Mouse (Mus musculus): ENCODE results near the gene Dnaaf3. TPM values are rescaled to one million over a fixed set of nuclear protein-coding genes. Genes with fewer than 3 reads are reported as not detected.

Dnaaf3 gene
- polyA plus RNA-seq, 1 experiment from 2014 or later, result 1.4 TPM

- DNase-seq (ENCODE audit: low spot score) (no peak), ATAC-seq (ENCODE audit: low read depth) (no peak)
- H3K27me3 ChIP-seq (replicated peaks; ENCODE audit: control insufficient read depth, insufficient read depth, low read length), result peaks cover 9% of the 10 kb centered on the region
- H3K9ac ChIP-seq (ENCODE audit: low read depth, low read length), result peak overlapping the region; percentile 58
- 0 out of 2 replicates have a peak, but pooled peaks cover 4% of the 10 kb centered on the region for H3K4me1 ChIP-seq (ENCODE audit: control insufficient read depth, insufficient read depth, low read length)
- H3K4me2 ChIP-seq (ENCODE audit: low read depth, low read length), result peak overlapping the region; percentile 71
- H3K9me3 ChIP-seq (ENCODE audit: control insufficient read depth, low read length), result no peaks in the 10 kb centered on the region
- peak overlapping the region; percentile 88 for H3K27ac ChIP-seq (replicated peaks; ENCODE audit: low read depth, low read length)
- WGBS, result 4% methylated on average over 16 of the region's 16 CpGs
- peaks cover 30% of the 10 kb centered on the region for H3K36me3 ChIP-seq (ENCODE audit: control insufficient read depth, insufficient read depth, low read length)
- peak overlapping the region; percentile 47 for H3K4me3 ChIP-seq (ENCODE audit: low read depth, low read length)
Measured at GRCm38 (mm10) chr7:4478796-4479291, 53.4 kb downstream of the Dnaaf3 start.

- DNase-seq (ENCODE audit: low spot score), result peak; percentile 98
- Histone ChIP-seq H3K36me3 (ENCODE audit: control insufficient read depth, insufficient read depth, low read length) (peaks cover 24% of the 10 kb centered on the region), H3K27me3 (replicated peaks; ENCODE audit: control insufficient read depth, insufficient read depth, low read length) (peaks cover 15% of the 10 kb centered on the region), H3K9me3 (ENCODE audit: control insufficient read depth, low read length) (no peaks in the 10 kb centered on the region), H3K4me3 (ENCODE audit: low read depth, low read length) (peak overlapping the region; percentile 47), H3K4me1 (ENCODE audit: control insufficient read depth, insufficient read depth, low read length) (0 out of 2 replicates have a peak, but pooled peaks cover 4% of the 10 kb centered on the region), H3K4me2 (ENCODE audit: low read depth, low read length) (peak overlapping the region; percentile 71), H3K9ac (ENCODE audit: low read depth, low read length) (peak overlapping the region; percentile 63), H3K27ac (replicated peaks; ENCODE audit: low read depth, low read length) (peak overlapping the region; percentile 88)
- under 1% methylated on average over 39 of the region's 39 CpGs for WGBS
- ATAC-seq (ENCODE audit: low read depth), result peak; percentile 96
Measured at GRCm38 (mm10) chr7:4478021-4478795, 54.0 kb downstream of the Dnaaf3 start.

- no peak for DNase-seq (ENCODE audit: low spot score)
- peaks cover 43% of the 10 kb centered on the region for H3K27me3 ChIP-seq (replicated peaks; ENCODE audit: control insufficient read depth, insufficient read depth, low read length)
- H3K9me3 ChIP-seq (ENCODE audit: control insufficient read depth, low read length), result no peaks in the 10 kb centered on the region
- ATAC-seq (ENCODE audit: low read depth), result no peak
- no peak overlapping the region for H3K9ac ChIP-seq (ENCODE audit: low read depth, low read length)
- H3K36me3 ChIP-seq (ENCODE audit: control insufficient read depth, insufficient read depth, low read length), result no peaks in the 10 kb centered on the region
- H3K4me1 ChIP-seq (ENCODE audit: control insufficient read depth, insufficient read depth, low read length), result 0 out of 2 replicates have a peak, but pooled peaks cover 10% of the 10 kb centered on the region
- no peak overlapping the region for H3K27ac ChIP-seq (replicated peaks; ENCODE audit: low read depth, low read length)
- H3K4me2 ChIP-seq (ENCODE audit: low read depth, low read length), result no peak overlapping the region
- H3K4me3 ChIP-seq (ENCODE audit: low read depth, low read length), result no peak overlapping the region
- 11% methylated on average over 17 of the region's 19 CpGs for WGBS
Measured at GRCm38 (mm10) chr7:4473940-4474339, 58.3 kb downstream of the Dnaaf3 start.

Small RNA genes within 50 kb of the gene (microRNA-seq; reads per million reads assigned to microRNA genes)
- not detected for gene Gm23577 (ENCODE audit: borderline number of aligned reads)

Other genes starting within 250 kb of the Dnaaf3 start
- gene Ncr1, start 194.7 kb downstream of the Dnaaf3 start, polyA plus RNA-seq (2014; fragmentation: Nextera tagmentation; extraction: Ambion mirVana), result not detected in 2 replicates
- 0.30 and 0.36 TPM in 2 replicates for gene Gp6, start 134.7 kb downstream of the Dnaaf3 start, polyA plus RNA-seq (2014; fragmentation: Nextera tagmentation; extraction: Ambion mirVana)
- 21.6 and 23.9 TPM in 2 replicates for gene Rdh13, start 86.8 kb downstream of the Dnaaf3 start, polyA plus RNA-seq (2014; fragmentation: Nextera tagmentation; extraction: Ambion mirVana)
- 4.9 and 8.0 TPM in 2 replicates for gene Eps8l1, start 71.8 kb downstream of the Dnaaf3 start, polyA plus RNA-seq (2014; fragmentation: Nextera tagmentation; extraction: Ambion mirVana)
- 49.2 and 50.8 TPM in 2 replicates for gene Ppp1r12c, start 30.8 kb downstream of the Dnaaf3 start, polyA plus RNA-seq (2014; fragmentation: Nextera tagmentation; extraction: Ambion mirVana)
- 405 and 459 TPM in 2 replicates for gene Tnnt1, start 16.1 kb downstream of the Dnaaf3 start, polyA plus RNA-seq (2014; fragmentation: Nextera tagmentation; extraction: Ambion mirVana)
- gene Tnni3, start 8.2 kb downstream of the Dnaaf3 start, polyA plus RNA-seq (2014; fragmentation: Nextera tagmentation; extraction: Ambion mirVana), result 2.6 and 3.4 TPM in 2 replicates
- gene Syt5, start 15.1 kb upstream of the Dnaaf3 start, polyA plus RNA-seq (2014; fragmentation: Nextera tagmentation; extraction: Ambion mirVana), result 5.8 and 8.1 TPM in 2 replicates
- not detected in 2 replicates for gene Ptprh, start 71.6 kb upstream of the Dnaaf3 start, polyA plus RNA-seq (2014; fragmentation: Nextera tagmentation; extraction: Ambion mirVana)
- 1.0 and 1.2 TPM in 2 replicates for gene Tmem86b, start 99.0 kb upstream of the Dnaaf3 start, polyA plus RNA-seq (2014; fragmentation: Nextera tagmentation; extraction: Ambion mirVana)
- gene Ppp6r1, start 126.6 kb upstream of the Dnaaf3 start, polyA plus RNA-seq (2014; fragmentation: Nextera tagmentation; extraction: Ambion mirVana), result 7.1 and 7.7 TPM in 2 replicates
- 77.5 and 77.7 TPM in 2 replicates for gene Hspbp1, start 152.6 kb upstream of the Dnaaf3 start, polyA plus RNA-seq (2014; fragmentation: Nextera tagmentation; extraction: Ambion mirVana)
- 1.6 and 1.8 TPM in 2 replicates for gene Brsk1, start 158.2 kb upstream of the Dnaaf3 start, polyA plus RNA-seq (2014; fragmentation: Nextera tagmentation; extraction: Ambion mirVana)
- gene Tmem150b, start 192.8 kb upstream of the Dnaaf3 start, polyA plus RNA-seq (2014; fragmentation: Nextera tagmentation; extraction: Ambion mirVana), result 0.11 TPM in 1 of 2 replicates, not detected in the other
- 41.5 and 50.6 TPM in 2 replicates for gene Kmt5c, start 207.7 kb upstream of the Dnaaf3 start, polyA plus RNA-seq (2014; fragmentation: Nextera tagmentation; extraction: Ambion mirVana)
- gene Cox6b2, start 220.6 kb upstream of the Dnaaf3 start, polyA plus RNA-seq (2014; fragmentation: Nextera tagmentation; extraction: Ambion mirVana), result 36.4 and 39.6 TPM in 2 replicates
- gene Fam71e2, start 238.8 kb upstream of the Dnaaf3 start, polyA plus RNA-seq (2014; fragmentation: Nextera tagmentation; extraction: Ambion mirVana), result not detected in 2 replicates

All from embryonic facial prominence, embryonic 14.5 days (tissue).